Mouse (Mus musculus) liver, adult 2 months (tissue): ENCODE measurements at regions not wholly inside any gene's neighbourhood (a gene's known extent, or its start where the extent isn't known, plus 50 kb on each side); places are given as distances from the start of the nearest gene placed in this dataset.
"Not testable (repeated sequence)": the region's sequence is repeated elsewhere in the genome, so short reads cannot be mapped to it uniquely, and the experiment has no call there.

ENCODE experiments used
- DNase-seq: peaks from one replicate; pipeline ENCODE4 v3.0.0-alpha.2; 2011; ENCODE audit warnings: low read depth, low spot score; ENCODE audit errors: extremely low read depth
- H3K27ac ChIP-seq: fragments of 200-500 bp; replicated peaks from 2 replicates; pipeline ENCODE4 v1.5.1; 2012; ENCODE audit warnings: low read depth, mild to moderate bottlenecking, control low read depth, inconsistent platforms, low read length; ENCODE audit not compliant: insufficient read depth
- H3K27me3 ChIP-seq: fragments of 200-500 bp; 2 replicates; pipeline ENCODE4 v1.6.1; 2012; ENCODE audit warnings: mild to moderate bottlenecking, moderate library complexity, low read length, inconsistent platforms; ENCODE audit not compliant: control insufficient read depth, insufficient read depth
- H3K36me3 ChIP-seq: fragments of 200-500 bp; 2 replicates; pipeline ENCODE4 v1.6.1; 2012; ENCODE audit warnings: low read length, inconsistent platforms; ENCODE audit not compliant: control insufficient read depth, insufficient read depth
- H3K4me1 ChIP-seq: fragments of 200-500 bp; 2 replicates; pipeline ENCODE4 v1.6.1; 2011; ENCODE audit warnings: low read length; ENCODE audit not compliant: control insufficient read depth, insufficient read depth
- H3K4me3 ChIP-seq: fragments of 200-500 bp; 2 replicates; pipeline ENCODE4 v1.5.1; 2011; ENCODE audit warnings: low read depth, mild to moderate bottlenecking, control low read depth, low read length, moderate library complexity; ENCODE audit not compliant: insufficient read depth
- H3K79me2 ChIP-seq: fragments of 200-500 bp; 2 replicates; pipeline ENCODE4 v1.6.1; 2012; ENCODE audit warnings: inconsistent platforms, mild to moderate bottlenecking, low read length, moderate library complexity; ENCODE audit not compliant: control insufficient read depth, insufficient read depth
- H3K9ac ChIP-seq: fragments of 200-500 bp; 2 replicates; pipeline ENCODE4 v1.6.1; 2012; ENCODE audit warnings: low read depth, mild to moderate bottlenecking, control low read depth, inconsistent platforms, low read length
- WGBS: fragments of 180-500 bp; shearing (Covaris S2); methylation state at CpG from one replicate; pipeline ENCODE4 v1.1.7; 2018; 5-methylcytosine and 5-hydroxymethylcytosine counted together

- H3K4me3 ChIP-seq, H3K36me3 ChIP-seq, H3K27me3 ChIP-seq, H3K27ac ChIP-seq, H3K9ac ChIP-seq, H3K4me1 ChIP-seq, H3K79me2 ChIP-seq: not testable (repeated sequence)
- DNase-seq = peak; percentile 41
- WGBS = 21% methylated on average over 29 of the region's 29 CpGs
Observed at GRCm38 (mm10) chr7:60622271-60623249, 482.5 kb upstream of the Snrpn start.

- WGBS = 5% methylated on average over 5 of the region's 5 CpGs
- not testable (repeated sequence) for H3K4me1 ChIP-seq, H3K36me3 ChIP-seq, H3K79me2 ChIP-seq, H3K9ac ChIP-seq, H3K4me3 ChIP-seq, H3K27ac ChIP-seq, H3K27me3 ChIP-seq
- DNase-seq = peak; percentile 18
Observed at GRCm38 (mm10) chr7:60617070-60617674, 477.2 kb upstream of the Snrpn start.
